Mouse (Mus musculus) cerebellum, postnatal 10 days (tissue): ENCODE measurements around the gene Palb2.

Experiments used
- DNase-seq, 2 experiments: peaks; one replicate each; pipeline ENCODE4 v3.0.0; 2021; ENCODE audit warnings: mixed read lengths in 2 of 2

Gene Palb2

GRCm38 (mm10) chr7:122132497-122133337 is at the start of gene Palb2, which contains the start of gene Dctn5:
Gene Palb2, minus strand, starts transcription at chr7:122132985.
Gene Dctn5, plus strand, starts transcription at chr7:122133041.
- DNase-seq = peak; percentile 97 to 98

GRCm38 (mm10) chr7:122180720-122181119 is 47.9 kb upstream of the Palb2 start:
- DNase-seq = no peak

DNA sequence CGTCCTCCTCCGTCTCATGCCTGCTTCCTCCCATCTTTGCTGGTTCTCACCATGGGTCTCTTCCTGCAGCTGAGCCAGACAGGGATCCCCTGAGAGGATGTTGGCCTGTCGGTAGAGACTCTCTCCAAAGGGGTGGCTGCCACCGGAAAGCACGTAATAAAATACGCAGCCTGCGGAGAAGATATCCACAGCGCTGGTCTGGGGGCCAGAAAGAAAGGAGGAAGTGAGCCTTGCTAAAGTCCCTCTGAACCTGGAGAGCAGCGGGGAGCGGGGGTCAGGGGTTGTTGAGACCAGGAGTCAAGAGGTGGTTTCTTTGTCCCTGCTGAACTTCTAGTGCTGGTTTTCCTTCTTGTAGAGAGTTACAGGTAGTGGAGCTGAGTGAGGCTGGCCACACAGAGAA is 38.8 kb upstream of the Palb2 start:
- no peak for DNase-seq

DNA sequence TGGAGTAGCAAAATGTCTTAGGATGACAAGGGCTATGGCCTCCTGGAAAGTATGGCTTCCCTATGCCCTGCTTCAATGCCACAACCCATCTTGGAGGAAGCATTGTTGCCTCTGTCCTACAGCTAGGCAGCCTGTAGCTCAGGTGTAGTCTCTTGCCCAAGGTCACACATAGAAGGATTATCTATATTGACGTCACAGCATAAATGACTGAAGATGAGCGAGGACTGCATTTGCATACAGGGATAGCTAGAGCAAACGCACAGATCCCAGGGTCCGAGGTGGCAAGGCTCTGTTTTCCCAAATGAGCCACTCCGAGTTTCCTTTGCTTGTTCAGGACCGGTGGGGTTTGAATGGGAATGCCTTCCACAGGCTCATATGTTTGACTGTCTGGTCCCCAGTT is 37.9 kb upstream of the Palb2 start:
- no peak for DNase-seq

GRCm38 (mm10) chr7:122167203-122167602 is 34.4 kb upstream of the Palb2 start:
- DNase-seq = no peak

DNA sequence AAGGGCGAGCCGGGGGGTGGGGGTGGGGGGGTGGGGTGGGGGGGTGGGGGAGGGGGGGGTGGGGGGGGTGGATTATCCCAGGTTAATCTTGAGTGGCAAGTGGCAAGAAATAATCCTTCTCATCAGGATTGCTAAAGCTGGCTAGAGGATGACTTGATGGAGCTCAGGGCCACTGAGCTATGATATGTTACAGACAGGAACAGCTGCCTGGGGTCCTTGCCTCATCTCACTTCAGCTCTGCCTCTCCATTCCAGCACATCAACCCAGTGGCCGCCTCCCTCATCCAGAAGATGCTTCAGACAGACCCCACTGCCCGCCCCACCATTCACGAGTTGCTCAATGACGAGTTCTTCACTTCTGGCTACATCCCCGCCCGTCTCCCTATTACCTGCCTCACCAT is 31.0 kb upstream of the Palb2 start:
- no peak for DNase-seq

- no peak for DNase-seq
Measured at GRCm38 (mm10) chr7:122160037-122160436, 27.3 kb upstream of the Palb2 start.

- DNase-seq = peak; percentile 87 to 92
Measured at GRCm38 (mm10) chr7:122158915-122159902, 26.4 kb upstream of the Palb2 start, which contains the start of gene Plk1. Gene Plk1, plus strand, starts transcription at chr7:122159439.

DNA sequence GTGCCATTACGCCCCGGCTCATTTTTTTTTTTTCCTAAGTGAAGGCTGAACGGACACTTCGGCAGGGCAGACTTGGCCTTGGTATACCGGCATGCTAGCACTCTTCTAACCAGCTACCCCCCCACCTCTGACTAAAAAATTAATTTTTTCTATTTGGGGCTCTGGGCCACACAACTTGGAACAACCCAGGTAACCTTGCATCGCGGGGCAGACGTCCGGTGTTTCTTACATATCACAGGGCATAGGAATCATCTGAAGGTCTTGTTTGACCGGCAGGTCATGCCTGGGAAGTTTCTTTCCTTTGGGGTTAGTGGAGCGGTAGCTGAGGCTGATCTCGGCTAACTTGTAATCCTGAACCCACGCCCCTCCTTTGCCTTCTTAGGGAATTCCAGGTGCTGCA is 25.7 kb upstream of the Palb2 start:
- no peak for DNase-seq

GRCm38 (mm10) chr7:122152473-122152872 is 19.7 kb upstream of the Palb2 start:
- DNase-seq = no peak

- no peak for DNase-seq
Measured at GRCm38 (mm10) chr7:122140991-122141390, 8.2 kb upstream of the Palb2 start.

DNA sequence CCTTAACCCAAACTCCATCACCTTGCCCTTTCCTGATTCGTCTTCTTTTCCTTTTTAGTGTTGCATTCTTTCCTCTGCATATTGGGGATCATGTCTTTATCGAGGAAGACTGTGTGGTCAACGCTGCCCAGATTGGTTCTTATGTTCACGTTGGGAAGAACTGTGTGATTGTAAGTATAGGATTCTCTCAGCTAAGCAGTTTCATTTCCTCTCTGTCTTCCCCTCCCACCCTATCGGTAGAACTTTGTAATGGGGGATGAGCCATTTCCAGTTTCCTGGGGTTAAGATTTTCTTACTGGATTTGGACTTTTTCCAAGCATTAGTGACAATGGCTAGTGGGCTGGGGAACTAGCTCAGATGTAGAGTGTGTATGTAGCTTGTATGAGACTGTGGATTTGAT is 5.4 kb upstream of the Palb2 start:
- DNase-seq = no peak

DNA sequence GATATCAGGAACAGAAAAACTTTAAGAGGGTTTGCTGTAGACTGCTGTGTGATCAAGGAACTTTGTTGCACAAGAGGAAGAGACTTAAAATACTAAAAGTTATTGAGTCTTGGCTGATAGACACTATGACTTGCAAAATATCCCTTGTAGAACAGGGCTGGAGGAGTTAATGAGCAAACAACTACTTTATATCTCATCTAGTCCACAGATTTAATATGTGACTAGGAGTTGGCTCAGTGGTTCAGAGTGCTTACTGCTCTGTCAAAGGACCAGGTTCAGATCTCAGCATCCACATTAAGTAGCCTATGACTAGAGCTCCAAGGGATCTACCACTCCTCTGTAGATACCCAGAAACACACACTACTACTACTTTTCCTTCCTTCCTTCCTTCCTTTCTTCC is 4.3 kb upstream of the Palb2 start:
- DNase-seq = no peak

- peak; percentile 13 to 39 for DNase-seq
Measured at GRCm38 (mm10) chr7:122135070-122135469, 2.3 kb upstream of the Palb2 start.

DNA sequence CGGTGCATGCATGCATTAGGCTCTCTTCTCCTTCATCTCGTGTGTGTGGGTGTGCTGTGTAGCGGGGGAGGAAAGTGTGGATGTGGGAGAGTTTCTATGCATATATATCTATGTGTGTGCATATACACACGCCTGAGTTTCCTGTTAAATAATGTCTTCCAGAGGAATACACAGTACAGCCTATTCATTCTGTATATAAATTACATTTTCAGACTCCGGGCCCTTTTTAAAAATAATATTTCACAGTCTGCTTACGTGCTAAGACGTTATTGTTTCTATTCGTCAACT is 497 bp upstream of the Palb2 start:
- DNase-seq = no peak

DNA sequence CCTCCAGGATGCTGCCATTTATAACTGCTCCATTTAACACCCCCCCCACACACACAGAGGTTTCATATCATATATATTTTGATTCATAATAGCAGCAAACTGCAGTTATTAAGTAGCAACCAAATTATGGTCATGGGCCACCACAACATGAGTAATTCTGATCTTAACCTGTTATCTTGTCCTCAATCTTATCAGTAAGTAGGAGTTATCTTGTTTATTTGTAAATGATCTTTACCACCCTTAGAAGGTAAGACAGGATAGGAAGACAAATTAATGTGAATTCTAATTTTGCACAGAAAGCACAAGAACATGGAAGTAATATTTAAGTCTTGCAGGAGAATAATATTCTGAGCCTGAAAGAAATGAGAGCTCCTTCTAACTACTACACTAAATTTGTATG is 951 bp downstream of the Palb2 start:
- DNase-seq = no peak

GRCm38 (mm10) chr7:122126946-122127345 is 5.8 kb downstream of the Palb2 start:
- DNase-seq = no peak

DNA sequence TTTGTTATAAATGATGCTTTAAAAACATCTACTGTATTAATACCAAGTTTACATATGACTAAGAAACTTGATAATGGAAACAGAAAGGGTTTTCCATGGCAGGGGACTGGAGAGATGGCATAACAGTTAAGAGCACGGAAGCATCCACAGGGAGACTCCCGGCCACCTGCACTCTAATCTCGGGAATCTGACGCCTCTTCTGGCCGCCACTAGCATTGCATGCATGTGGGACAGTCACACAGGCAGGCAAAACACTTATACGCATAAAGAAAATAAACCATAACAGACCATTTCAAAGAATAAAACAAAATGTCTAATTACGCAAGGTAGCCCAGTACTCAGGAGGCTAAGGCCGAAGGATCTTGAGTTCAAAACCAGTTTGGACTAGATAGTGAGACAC is 7.1 kb downstream of the Palb2 start:
- DNase-seq = peak; percentile 5 to 14

GRCm38 (mm10) chr7:122123518-122123917 is 9.3 kb downstream of the Palb2 start:
- no peak for DNase-seq

DNA sequence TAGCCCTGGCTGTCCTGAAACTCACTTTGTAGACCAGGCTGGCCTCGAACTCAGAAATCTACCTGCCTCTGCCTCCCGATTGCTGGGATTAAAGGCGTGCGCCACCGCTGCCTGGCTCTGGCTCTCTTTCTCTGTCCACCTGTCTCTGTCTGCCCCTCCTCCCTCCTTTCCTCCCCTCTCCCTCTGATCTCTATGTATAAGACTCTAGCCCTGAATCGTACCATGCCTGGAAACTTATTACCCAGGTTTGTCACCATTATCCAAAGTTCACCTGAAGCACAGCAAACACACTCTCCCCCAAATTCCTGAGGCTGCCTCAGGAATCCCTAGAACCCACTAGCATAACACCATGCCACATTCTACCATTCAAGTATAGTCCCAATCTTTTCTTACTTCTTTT is 24.6 kb downstream of the Palb2 start:
- no peak for DNase-seq

DNA sequence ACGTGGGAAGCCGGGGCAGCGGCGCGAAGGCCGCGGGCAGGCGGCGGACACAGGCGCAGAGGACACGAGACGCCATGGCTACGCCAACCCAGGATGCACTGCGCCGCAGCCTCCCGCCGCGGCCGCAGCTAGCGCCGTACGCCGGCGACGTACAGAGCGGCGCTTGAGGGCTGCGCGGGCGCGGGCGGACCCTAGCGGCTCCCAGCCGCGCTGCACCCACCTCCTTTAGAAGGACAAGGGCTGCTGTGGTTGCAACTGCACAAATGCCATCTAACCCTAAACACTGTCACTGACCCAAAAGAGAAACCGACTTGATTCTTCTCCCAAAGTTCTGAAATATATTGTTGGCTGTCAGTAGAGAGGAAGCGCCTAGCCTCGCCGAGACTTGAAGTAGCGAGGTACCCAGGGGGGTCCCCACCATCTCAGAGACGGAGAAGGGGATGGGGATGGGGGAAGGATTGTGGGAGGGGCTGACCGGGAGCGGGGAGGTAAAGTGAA is 31.0 kb downstream of the Palb2 start, which contains the start of gene Ndufab1:
Ndufab1 (minus strand) TSS at position 140 of the 498 bp plus-strand sequence.
- DNase-seq = peak; percentile 92 to 94

GRCm38 (mm10) chr7:122101014-122101746 is 31.6 kb downstream of the Palb2 start:
- DNase-seq = peak; percentile 13 to 77

GRCm38 (mm10) chr7:122099222-122099621 is 33.6 kb downstream of the Palb2 start:
- DNase-seq = peak; percentile 57 to 69
